Mouse (Mus musculus) brain, adult 2 months (tissue): ENCODE results near the gene Ubr4.

Source experiments
- DNase-seq: peaks from one replicate; pipeline ENCODE4 v3.0.0; 2011; ENCODE audit warnings: low read depth, low spot score

Gene Ubr4

DNA sequence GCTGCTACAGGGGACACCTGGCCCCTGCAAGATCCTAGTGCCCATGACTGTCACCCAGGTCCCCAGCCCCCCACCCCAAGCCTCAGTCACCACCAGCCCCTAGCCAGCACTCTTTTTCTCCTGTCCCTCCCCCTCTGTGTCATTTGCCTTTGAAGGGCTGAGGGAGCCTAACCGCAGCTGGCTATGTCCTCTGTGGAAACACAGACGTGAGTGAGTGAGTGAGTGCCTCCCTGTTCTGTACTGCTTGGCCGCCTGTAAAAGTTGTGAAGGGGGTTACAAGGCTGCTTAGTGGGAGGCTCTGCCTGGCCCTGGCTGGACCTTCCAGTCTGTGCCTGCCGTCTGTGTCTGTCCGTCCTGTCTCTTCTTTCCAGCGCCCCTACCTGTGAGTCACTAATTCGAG is 183.3 kb downstream of the Ubr4 start:
- DNase-seq = no peak

DNA sequence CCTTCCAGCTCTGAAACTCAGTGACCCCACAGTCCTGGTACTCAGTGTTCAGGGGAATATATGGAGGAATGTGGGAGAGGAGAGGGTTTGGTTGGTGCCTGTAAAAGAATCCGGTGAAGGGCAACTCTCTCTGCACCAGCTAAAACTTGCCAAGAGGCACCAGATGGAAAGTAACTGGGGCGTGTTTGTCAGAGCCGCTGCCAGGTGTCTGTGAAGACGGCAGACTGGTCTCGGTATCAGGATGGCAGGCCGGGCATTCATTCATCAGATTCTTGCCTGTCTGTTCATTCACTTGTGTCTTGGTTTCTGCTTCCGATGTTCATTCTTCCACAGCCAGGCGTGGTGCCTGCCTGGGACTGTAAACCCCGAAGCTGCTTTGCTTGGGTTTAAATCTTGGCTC is 184.3 kb downstream of the Ubr4 start:
- peak; percentile 79 for DNase-seq
